Mouse (Mus musculus) heart, adult 2 months (tissue): ENCODE results near the gene Mycl. TPM values are rescaled to one million over a fixed set of nuclear protein-coding genes. Genes with fewer than 3 reads are reported as not detected.
A peak's percentile ranks its signal among the peaks of the same experiment; 100 is the strongest.
"Not testable (repeated sequence)": the region's sequence is repeated elsewhere in the genome, so short reads cannot be mapped to it uniquely, and the experiment has no call there.

Source experiments
- DNase-seq, 2 experiments: peaks; one replicate each; pipeline ENCODE4 v3.0.0; 2021
- H3K27ac ChIP-seq: fragments of 200-600 bp; 2 replicates; pipeline ENCODE4 v1.8.1; 2022
- H3K27me3 ChIP-seq: fragments of 200-500 bp; 2 replicates; pipeline ENCODE4 v1.6.1; 2012; ENCODE audit warnings: mild to moderate bottlenecking, low read length, inconsistent platforms, mixed read lengths; ENCODE audit not compliant: control insufficient read depth, insufficient read depth
- H3K36me3 ChIP-seq: fragments of 200-500 bp; 2 replicates; pipeline ENCODE4 v1.6.1; 2012; ENCODE audit warnings: low read length, inconsistent platforms; ENCODE audit not compliant: control insufficient read depth, insufficient read depth
- H3K4me1 ChIP-seq: fragments of 200-500 bp; 2 replicates; pipeline ENCODE4 v1.6.1; 2011; ENCODE audit warnings: low read length; ENCODE audit not compliant: control insufficient read depth, insufficient read depth
- H3K4me3 ChIP-seq: fragments of 200-600 bp; 2 replicates; pipeline ENCODE4 v1.8.1; 2022
- H3K79me2 ChIP-seq: fragments of 200-500 bp; replicated peaks from 2 replicates; pipeline ENCODE4 v1.6.1; 2012; ENCODE audit warnings: mild to moderate bottlenecking, inconsistent platforms, low read length, moderate library complexity, mixed read lengths; ENCODE audit not compliant: control insufficient read depth, insufficient read depth
- H3K9ac ChIP-seq: fragments of 200-500 bp; 2 replicates; pipeline ENCODE4 v1.6.1; 2012; ENCODE audit warnings: low read depth, mild to moderate bottlenecking, control low read depth, inconsistent platforms, low read length, mixed read lengths
- CTCF ChIP-seq: fragments of 200-600 bp; IDR thresholded peaks from 2 replicates; pipeline ENCODE4 v1.8.1; 2022; ENCODE audit warnings: antibody characterized with exemption, mild to moderate bottlenecking, moderate library complexity
- EP300 ChIP-seq: fragments of 200-500 bp; IDR thresholded peaks from 2 replicates; pipeline ENCODE4 v1.6.1; 2011; ENCODE audit warnings: low read depth, low read length, control low read depth; ENCODE audit not compliant: insufficient read depth
- POLR2A ChIP-seq: fragments of 200-500 bp; IDR thresholded peaks from 2 replicates; pipeline ENCODE4 v1.6.1; 2011; ENCODE audit warnings: mild to moderate bottlenecking, low read depth, low read length, control low read depth; ENCODE audit not compliant: insufficient read depth
- WGBS: fragments of 180-500 bp; shearing (Covaris S2); methylation state at CpG from one replicate; pipeline ENCODE4 v1.1.7; 2018; 5-methylcytosine and 5-hydroxymethylcytosine counted together
- intact Hi-C: fragments of 180-260 bp; cut with DNase I; formaldehyde crosslinking; loops from one replicate; pipeline ENCODE4 v1.15.1; 2025
- polyA plus RNA-seq: library from polyadenylated mRNA; depleted of rRNA; stranded (reverse); fragments of >200 nt; gene quantifications from 2 replicates; pipeline ENCODE4 v1.2.3, GENCODE M21; 2012
- total RNA-seq, 2 experiments: library from RNA; stranded (reverse); gene quantifications; 2 replicates each; pipeline ENCODE4 v1.2.3; 2021

The Mycl gene
- total and polyA plus RNA-seq, 3 experiments = 0.10 to 0.64 (median 0.18) TPM

DNA sequence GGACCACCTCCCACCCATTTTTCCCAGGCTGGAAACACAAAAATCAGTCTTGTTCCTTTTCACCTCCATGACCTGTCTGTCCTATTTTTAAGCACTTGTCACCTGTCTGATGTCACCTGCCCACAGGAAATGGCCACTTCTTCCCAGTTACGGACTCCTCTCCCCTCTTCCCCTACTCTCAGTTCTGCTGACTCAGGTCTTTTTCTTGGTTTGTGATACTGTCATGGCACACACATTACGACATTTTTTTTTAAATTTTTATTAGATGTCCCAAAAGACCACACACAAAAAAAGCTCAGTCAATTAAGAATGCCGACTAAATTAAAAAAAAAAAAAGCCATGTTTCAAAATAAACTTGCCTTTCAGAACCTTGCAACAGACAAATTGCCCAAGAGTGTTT, 12.9 kb upstream of the Mycl start:
- intact Hi-C loops = no loop called here
- WGBS = 71% methylated on average over 3 of the region's 3 CpGs
- H3K4me3 ChIP-seq = no peak overlapping the region

GRCm38 (mm10) chr4:122983486-122984261, 11.8 kb upstream of the Mycl start:
- WGBS = 26% methylated on average over 17 of the region's 17 CpGs
- no peak overlapping the region for H3K9ac ChIP-seq

More for the DNA sequence above, 12.9 kb upstream of the Mycl start:
- H3K27me3 ChIP-seq = no peaks in the 10 kb centered on the region; the same call in 1 of the 2 replicates
- no peaks in the 10 kb centered on the region for H3K4me1 ChIP-seq
- H3K9ac ChIP-seq = no peak overlapping the region
- no peak for DNase-seq
- no peaks in the 10 kb centered on the region for H3K79me2 ChIP-seq
- TF ChIP-seq CTCF = no peak
- TF ChIP-seq EP300 = no peak
- no peak for TF ChIP-seq POLR2A
- H3K27ac ChIP-seq = no peak overlapping the region
- no peaks in the 10 kb centered on the region for H3K36me3 ChIP-seq

GRCm38 (mm10) chr4:122985110-122985509, 10.3 kb upstream of the Mycl start:
- Histone ChIP-seq H3K27ac (no peak overlapping the region), H3K36me3 (no peaks in the 10 kb centered on the region), H3K4me1 (no peaks in the 10 kb centered on the region), H3K9ac (no peak overlapping the region), H3K4me3 (no peak overlapping the region), H3K27me3 (no peaks in the 10 kb centered on the region; the same call in 1 of the 2 replicates), H3K79me2 (no peaks in the 10 kb centered on the region)
- DNase-seq = peak; percentile 30 to 37
- WGBS = 14% methylated on average over 8 of the region's 8 CpGs
- intact Hi-C loops = loop anchor here (1.0 to 2.0 kb wide), 2 partner anchors 42 to 87 kb away; no protein-coding TSS in a partner anchor
- peak; percentile 60; the same call in 1 of the 2 replicates for TF ChIP-seq EP300
- TF ChIP-seq CTCF = peak; percentile 81
- TF ChIP-seq POLR2A = no peak

More at GRCm38 (mm10) chr4:122983486-122984261, 11.8 kb upstream of the Mycl start:
- Histone ChIP-seq H3K27ac (no peak overlapping the region), H3K36me3 (no peaks in the 10 kb centered on the region), H3K27me3 (no peaks in the 10 kb centered on the region; the same call in 1 of the 2 replicates), H3K4me1 (no peaks in the 10 kb centered on the region), H3K79me2 (no peaks in the 10 kb centered on the region), H3K4me3 (no peak overlapping the region)
- no peak for DNase-seq
- intact Hi-C loops = loop anchor here (2.0 kb wide), 1 partner anchor 41 kb away; no protein-coding TSS in a partner anchor
- TF ChIP-seq POLR2A (no peak), CTCF (no peak), EP300 (no peak)

DNA sequence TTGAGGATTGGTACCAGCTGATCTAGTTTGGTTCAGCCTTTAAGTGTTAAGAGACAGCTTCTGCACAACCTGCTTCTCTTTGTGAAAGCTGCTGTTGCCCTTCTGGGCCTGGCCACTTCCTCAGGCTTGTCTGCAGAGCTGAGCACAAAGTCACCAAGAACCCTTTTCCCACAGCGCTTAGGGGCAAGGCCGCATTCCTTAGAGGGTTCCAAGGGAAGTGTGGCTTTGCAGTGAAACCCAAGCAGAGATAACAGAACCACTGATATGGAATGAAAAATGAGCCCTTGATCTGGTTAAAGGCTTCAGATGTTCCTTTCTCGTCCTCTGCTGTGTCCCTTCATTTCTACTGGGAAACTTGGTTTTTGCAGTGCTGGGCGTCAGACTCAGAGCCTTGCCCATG, 8.0 kb upstream of the Mycl start:
- DNase-seq = no peak
- Histone ChIP-seq H3K27ac (no peak overlapping the region), H3K4me3 (no peak overlapping the region), H3K79me2 (no peaks in the 10 kb centered on the region), H3K4me1 (no peaks in the 10 kb centered on the region), H3K9ac (no peak overlapping the region), H3K27me3 (no peaks in the 10 kb centered on the region; the same call in 1 of the 2 replicates), H3K36me3 (no peaks in the 10 kb centered on the region)
- no peak for TF ChIP-seq CTCF
- no peak for TF ChIP-seq POLR2A
- TF ChIP-seq EP300 = no peak
- intact Hi-C loops = loop anchor here (2.0 kb wide), 1 partner anchor 179 kb away; no protein-coding TSS in a partner anchor
- 30% methylated on average over 4 of the region's 4 CpGs for WGBS

GRCm38 (mm10) chr4:122988004-122988403, 7.4 kb upstream of the Mycl start:
- DNase-seq, intact Hi-C loops, H3K36me3 ChIP-seq, H3K4me1 ChIP-seq, H3K9ac ChIP-seq, H3K4me3 ChIP-seq, H3K79me2 ChIP-seq, H3K27ac ChIP-seq, H3K27me3 ChIP-seq: not testable (repeated sequence)
- peak; percentile 34 for TF ChIP-seq CTCF
- WGBS = 68% methylated on average over 3 of the region's 3 CpGs

GRCm38 (mm10) chr4:122991177-122991576, 4.3 kb upstream of the Mycl start:
- no peak for TF ChIP-seq EP300
- TF ChIP-seq CTCF = no peak
- no peak overlapping the region for H3K9ac ChIP-seq
- WGBS = 34% methylated on average over 1 of the region's 1 CpGs
- H3K4me1 ChIP-seq = no peaks in the 10 kb centered on the region
- no peak overlapping the region for H3K4me3 ChIP-seq
- no peaks in the 10 kb centered on the region for H3K36me3 ChIP-seq
- 0 out of 2 replicates have a peak, but pooled peaks cover 4% of the 10 kb centered on the region for H3K27me3 ChIP-seq
- no peaks in the 10 kb centered on the region for H3K79me2 ChIP-seq
- no peak for DNase-seq
- H3K27ac ChIP-seq = no peak overlapping the region
- intact Hi-C loops = no loop called here
